Mouse (Mus musculus) frontal cortex, adult (tissue): ENCODE measurements at regions not wholly inside any gene's neighbourhood (a gene's known extent, or its start where the extent isn't known, plus 50 kb on each side); places are given as distances from the start of the nearest gene placed in this dataset.
A peak's percentile ranks its signal among the peaks of the same experiment; 100 is the strongest.

ENCODE experiments used
- ATAC-seq: cut with Nextera tagmentation; 2 replicates; pipeline ENCODE4 v1.9.2; 2017; ENCODE audit warnings: mild to moderate bottlenecking, moderate library complexity, mixed read lengths; ENCODE audit not compliant: low TSS enrichment

GRCm38 (mm10) chr16:93458598-93459496 is 145.0 kb downstream of the Setd4 start:
- peak; percentile 20; the same call in 1 of the 2 replicates for ATAC-seq

- no peak for ATAC-seq
Measured at GRCm38 (mm10) chr16:93458011-93458585, 145.8 kb downstream of the Setd4 start.

GRCm38 (mm10) chr16:93456706-93457425 is 147.0 kb downstream of the Setd4 start:
- ATAC-seq: no peak

DNA sequence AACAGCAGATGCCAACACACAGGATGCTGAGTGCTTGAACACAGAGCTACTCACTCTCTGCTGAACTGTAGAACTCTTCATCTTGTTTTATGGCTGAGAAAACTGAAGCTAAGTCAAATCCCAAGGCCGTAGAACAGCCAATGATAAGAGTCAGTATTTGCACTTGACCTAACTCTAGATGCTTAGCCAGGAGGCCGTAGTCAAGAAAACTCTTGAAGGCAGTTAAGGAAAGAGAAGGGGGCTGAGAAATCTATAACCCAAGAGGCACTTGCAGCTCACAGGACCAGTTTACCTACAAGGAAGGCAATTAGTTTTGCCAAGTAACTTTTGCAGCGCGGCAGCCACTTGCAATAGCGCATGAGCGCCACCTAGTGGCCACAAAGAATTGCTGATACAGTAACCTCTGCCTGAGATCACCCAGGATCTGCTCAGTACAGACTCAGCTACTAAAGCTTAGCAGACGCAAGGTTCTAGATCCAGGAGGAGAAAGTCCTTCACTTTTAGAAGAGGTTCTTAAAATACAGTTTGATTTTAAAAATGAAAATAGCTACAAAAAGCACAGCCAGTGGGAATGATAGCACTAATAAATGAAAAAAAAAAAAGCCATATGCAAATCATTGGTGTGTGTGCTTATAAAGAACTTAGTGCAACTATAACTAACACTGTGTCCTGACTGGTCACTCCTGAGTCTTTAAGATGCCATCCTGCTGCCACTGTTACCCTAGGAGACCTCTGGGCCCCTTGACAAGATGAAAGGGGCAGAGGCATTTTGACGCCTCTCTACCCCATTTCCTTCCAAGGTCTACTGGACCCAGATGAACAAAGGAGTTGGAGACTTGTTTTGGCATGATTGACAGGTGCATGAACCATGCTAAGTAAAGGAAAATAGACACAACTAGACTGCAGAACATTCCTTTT is 149.5 kb downstream of the Setd4 start:
- peak; percentile 86 for ATAC-seq

GRCm38 (mm10) chr16:93453056-93453455 is 150.8 kb downstream of the Setd4 start:
- ATAC-seq: no peak

GRCm38 (mm10) chr16:93450896-93451295 is 153.0 kb downstream of the Setd4 start:
- ATAC-seq: no peak

DNA sequence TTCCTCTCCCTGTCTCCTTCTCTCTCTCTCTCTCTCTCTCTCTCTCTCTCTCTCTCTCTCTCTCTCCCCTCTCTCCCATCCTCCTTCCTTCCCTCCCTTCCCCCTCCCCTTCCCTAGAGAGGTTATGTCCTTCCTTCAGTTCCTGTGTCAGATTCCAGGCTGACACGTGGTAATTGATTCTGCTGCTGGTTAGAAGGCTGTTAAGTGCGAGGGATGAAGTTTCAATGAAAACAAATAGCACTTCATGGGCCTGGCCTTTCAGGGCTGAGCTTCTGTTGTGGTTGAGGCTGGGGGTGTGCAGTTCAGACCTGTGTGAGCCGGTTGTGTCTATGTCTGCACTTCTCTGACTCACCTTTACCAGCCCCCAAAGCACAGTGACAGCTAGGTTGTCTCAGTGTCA is 153.9 kb downstream of the Setd4 start:
- no peak for ATAC-seq

GRCm38 (mm10) chr16:93448124-93448523 is 155.7 kb downstream of the Setd4 start:
- ATAC-seq: no peak

- no peak for ATAC-seq
Measured at GRCm38 (mm10) chr16:93446970-93447369, 156.9 kb downstream of the Setd4 start.

GRCm38 (mm10) chr16:93446206-93446605 is 157.7 kb downstream of the Setd4 start:
- no peak for ATAC-seq

- no peak for ATAC-seq
Measured at GRCm38 (mm10) chr16:93442837-93443236, 161.0 kb downstream of the Setd4 start.

DNA sequence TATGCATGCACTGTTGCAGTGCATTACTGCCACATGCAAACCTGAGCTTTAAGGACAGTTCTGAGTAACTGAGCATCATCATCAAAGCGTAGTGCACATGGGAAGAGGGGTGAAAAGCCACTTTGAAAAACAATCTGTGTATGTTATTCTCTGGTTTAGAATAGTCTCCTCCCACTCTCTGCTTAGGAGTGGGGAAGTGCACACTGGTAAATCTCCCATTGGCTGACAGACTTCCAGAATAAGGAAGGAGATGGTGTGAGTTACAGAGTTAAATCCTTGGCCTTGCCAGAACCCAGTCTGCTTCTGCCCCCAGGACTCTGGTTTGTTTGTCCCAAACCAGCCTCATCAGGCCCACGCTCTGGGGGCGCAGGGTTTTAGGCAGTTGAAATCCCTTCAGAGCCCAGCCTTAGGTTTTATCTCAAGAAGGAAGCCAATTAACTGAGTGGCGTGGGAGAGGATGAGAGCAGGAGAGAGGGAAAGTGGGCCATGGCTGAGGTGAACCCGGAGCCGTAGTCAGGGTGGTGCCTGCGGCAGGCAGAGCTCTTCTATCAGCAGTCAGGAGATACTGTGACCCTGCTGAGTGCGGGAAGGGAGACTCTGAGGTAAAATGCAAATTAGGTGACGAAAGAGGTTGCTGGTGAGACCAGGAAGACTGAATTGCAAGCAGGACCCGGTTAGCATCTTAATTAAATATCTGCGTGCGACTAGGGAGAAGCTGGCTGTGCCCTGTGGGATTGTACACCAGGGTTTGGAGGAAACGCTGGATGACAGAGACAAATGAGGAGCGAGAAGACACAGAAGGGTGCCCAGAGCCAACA is 166.0 kb downstream of the Setd4 start:
- peak; percentile 75 for ATAC-seq

- ATAC-seq: peak; percentile 78
Measured at GRCm38 (mm10) chr16:93436732-93437131, 167.1 kb downstream of the Setd4 start.

- ATAC-seq: no peak
Measured at GRCm38 (mm10) chr16:93431316-93431715, 172.5 kb downstream of the Setd4 start.

- no peak for ATAC-seq
Measured at GRCm38 (mm10) chr16:93429324-93429781, 174.5 kb downstream of the Setd4 start.

DNA sequence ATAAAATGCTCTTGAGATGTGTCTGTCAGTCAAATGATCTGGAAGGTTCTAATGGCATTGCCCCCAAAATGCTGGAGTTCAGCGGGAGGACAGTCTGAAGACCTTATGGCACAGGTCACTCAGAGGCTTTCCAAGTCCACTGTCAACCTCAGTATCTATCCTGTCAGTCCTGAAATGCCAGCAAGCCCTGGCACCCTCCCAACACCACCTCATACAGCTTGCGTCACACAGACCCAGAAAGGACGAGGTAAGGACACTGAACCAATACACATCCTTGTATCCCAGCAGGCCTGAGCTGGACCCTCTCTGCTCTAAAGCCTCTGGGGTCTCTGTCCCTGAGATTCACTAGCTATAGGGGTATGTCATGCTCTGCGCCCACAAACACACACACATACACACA is 176.6 kb downstream of the Setd4 start:
- ATAC-seq: no peak

DNA sequence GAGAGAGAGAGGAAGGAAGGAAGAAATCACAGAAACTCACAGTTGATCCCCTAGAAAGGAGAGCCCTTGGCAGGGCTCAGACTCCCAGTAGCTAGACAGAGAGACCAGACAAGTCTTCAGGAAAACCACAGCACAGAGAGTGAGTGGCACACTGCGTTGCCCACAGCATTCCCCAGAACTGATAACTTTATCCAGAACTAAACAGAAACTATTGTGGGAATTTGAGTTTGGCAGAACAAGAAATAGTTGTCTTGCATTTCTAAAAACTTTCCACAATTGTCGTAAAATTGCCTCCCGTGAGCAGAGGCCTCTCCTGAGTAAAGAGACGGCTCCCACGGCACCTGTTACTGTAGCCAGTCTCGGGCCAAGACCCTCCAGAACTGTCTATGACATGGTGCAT is 178.1 kb downstream of the Setd4 start:
- no peak for ATAC-seq

DNA sequence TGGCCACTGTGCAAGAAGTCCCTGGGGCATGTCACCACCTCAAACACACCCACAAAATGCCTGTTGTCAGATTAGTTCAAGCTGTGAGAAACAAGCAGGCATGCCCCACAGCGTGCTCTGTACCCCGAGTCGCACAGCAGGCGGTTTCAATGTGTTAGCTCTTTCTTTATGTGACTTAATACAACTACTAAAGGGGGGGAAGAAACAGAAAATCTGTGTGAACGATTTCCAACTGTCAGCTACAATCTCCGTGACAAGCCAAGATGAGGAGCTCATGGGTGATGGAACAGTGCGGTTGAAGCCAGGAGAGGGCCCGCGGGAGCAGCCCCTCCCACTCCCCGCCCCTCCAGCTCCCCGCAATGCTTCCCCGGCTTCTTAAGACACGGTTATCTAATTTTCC is 180.7 kb downstream of the Setd4 start:
- peak; percentile 27; the same call in 1 of the 2 replicates for ATAC-seq

- no peak for ATAC-seq
Measured at GRCm38 (mm10) chr16:93422221-93422620, 181.6 kb downstream of the Setd4 start.

GRCm38 (mm10) chr16:93418246-93418645 is 185.6 kb downstream of the Setd4 start:
- ATAC-seq: no peak; the same call in 1 of the 2 replicates
